In genomic region chr15:31337983-31338382, GRCm38 (mm10) we compare ENCODE assay signal across 22 mouse cellular contexts. TPM values are rescaled to one million over a fixed set of nuclear protein-coding genes. Genes with fewer than 3 reads are reported as not detected.
DNase-seq lines count a peak whose midpoint lies in the region; ATAC-seq and TF ChIP-seq lines count a peak whose summit lies in the region.
"Had no signal": no experiment of that assay in that cellular context is flagged by ENCODE, and none has a peak within 500 bp of the region (broad histone marks: within the 10 kb centered on the region; RNA-seq: fewer than 3 reads in every experiment).

No protein-coding gene starts in this region.

- no peaks in the 10 kb centered on the region for H3K27me3 ChIP-seq in ES-Bruce4 (ENCODE audit: control insufficient read depth, insufficient read depth, low read length, poor library complexity, severe bottlenecking)
- H3K27me3 ChIP-seq in hindbrain, embryonic 16.5 days (replicated peaks; ENCODE audit: control insufficient read depth, insufficient read depth, low read length): no peaks in the 10 kb centered on the region
- no peaks in the 10 kb centered on the region for H3K27me3 ChIP-seq in forebrain, embryonic 15.5 days
- H3K27me3 ChIP-seq: embryonic facial prominence, embryonic 12.5 days; embryonic facial prominence, embryonic 15.5 days; forebrain, embryonic 12.5 days; heart, embryonic 12.5 days; heart, embryonic 15.5 days; hindbrain, embryonic 13.5 days had no signal

- H3K9ac ChIP-seq in ES-Bruce4 (ENCODE audit: low read depth, poor library complexity, severe bottlenecking): no peak overlapping the region
- H3K9ac ChIP-seq in hindbrain, embryonic 16.5 days (ENCODE audit: low read depth, low read length): no peak overlapping the region
- no peak overlapping the region for H3K9ac ChIP-seq in forebrain, embryonic 15.5 days (replicated peaks)
- H3K9ac ChIP-seq: embryonic facial prominence, embryonic 12.5 days; embryonic facial prominence, embryonic 15.5 days; forebrain, embryonic 12.5 days; heart, embryonic 12.5 days; heart, embryonic 15.5 days; hindbrain, embryonic 13.5 days had no signal

- no peak overlapping the region for H3K4me3 ChIP-seq in left cerebral cortex, adult 2 months
- H3K4me3 ChIP-seq in ES-Bruce4 (ENCODE audit: low read depth, low read length): no peak overlapping the region
- H3K4me3 ChIP-seq in cortical plate, adult 2 months (ENCODE audit: insufficient read depth, low read length): no peak overlapping the region
- H3K4me3 ChIP-seq in olfactory bulb, adult 2 months (ENCODE audit: insufficient read depth, low read depth, low read length): no peak overlapping the region
- no peak overlapping the region for H3K4me3 ChIP-seq in hindbrain, embryonic 16.5 days (ENCODE audit: low read length)
- H3K4me3 ChIP-seq in forebrain, embryonic 15.5 days: no peak overlapping the region
- H3K4me3 ChIP-seq: embryonic facial prominence, embryonic 12.5 days; embryonic facial prominence, embryonic 15.5 days; forebrain, embryonic 12.5 days; heart, embryonic 12.5 days; heart, embryonic 15.5 days; hindbrain, embryonic 10.5 days; hindbrain, embryonic 13.5 days had no signal

- no peak for TF ChIP-seq EP300 in ES-Bruce4 (IDR thresholded peaks at IDR 0.05; ENCODE audit: insufficient read depth, low read depth, low read length)

- no peak for TF ChIP-seq CTCF in left cerebral cortex, adult 2 months (IDR thresholded peaks at IDR 0.05)
- TF ChIP-seq CTCF in ES-Bruce4 (IDR thresholded peaks at IDR 0.05; ENCODE audit: low read depth, low read length): no peak
- no peak for TF ChIP-seq CTCF in cortical plate, adult 2 months (IDR thresholded peaks at IDR 0.05; ENCODE audit: extremely low read depth, insufficient read depth, low read length)
- no peak for TF ChIP-seq CTCF in olfactory bulb, adult 2 months (IDR thresholded peaks at IDR 0.05; ENCODE audit: insufficient read depth, low read depth, low read length)

- H3K36me3 ChIP-seq in ES-Bruce4 (ENCODE audit: control insufficient read depth, insufficient read depth, low read length, poor library complexity, severe bottlenecking): no peaks in the 10 kb centered on the region
- H3K36me3 ChIP-seq in hindbrain, embryonic 16.5 days (ENCODE audit: control insufficient read depth, insufficient read depth, low read length): no peaks in the 10 kb centered on the region
- H3K36me3 ChIP-seq in forebrain, embryonic 15.5 days: no peaks in the 10 kb centered on the region
- H3K36me3 ChIP-seq: embryonic facial prominence, embryonic 12.5 days; embryonic facial prominence, embryonic 15.5 days; forebrain, embryonic 12.5 days; heart, embryonic 12.5 days; heart, embryonic 15.5 days; hindbrain, embryonic 10.5 days; hindbrain, embryonic 13.5 days had no signal

- ATAC-seq in activated CD4-positive, CD25-positive, alpha-beta regulatory T cell, adult 4 months: no peak
- ATAC-seq in hindbrain, embryonic 16.5 days: no peak
- no peak for ATAC-seq in forebrain, embryonic 15.5 days (replicated peaks)
- ATAC-seq: intestine, postnatal 0 days had no signal

- H3K4me1 ChIP-seq in ES-Bruce4 (ENCODE audit: control insufficient read depth, insufficient read depth, low read length): peaks cover 1% of the 10 kb centered on the region
- H3K4me1 ChIP-seq in cortical plate, adult 2 months (ENCODE audit: control insufficient read depth, insufficient read depth, low read length): peaks cover 18% of the 10 kb centered on the region; the same call in 1 of the 2 replicates
- H3K4me1 ChIP-seq in olfactory bulb, adult 2 months (ENCODE audit: control insufficient read depth, insufficient read depth, low read length): peaks cover 33% of the 10 kb centered on the region
- H3K4me1 ChIP-seq in hindbrain, embryonic 16.5 days (ENCODE audit: control insufficient read depth, insufficient read depth, low read depth, low read length): no peaks in the 10 kb centered on the region
- peaks cover 7% of the 10 kb centered on the region; the same call in 1 of the 2 replicates for H3K4me1 ChIP-seq in forebrain, embryonic 15.5 days
- H3K4me1 ChIP-seq: embryonic facial prominence, embryonic 12.5 days; embryonic facial prominence, embryonic 15.5 days had no signal

- intact Hi-C loops in left cerebral cortex, adult 2 months (cut with DNase I): loop anchor here (1.0 to 2.0 kb wide), 2 partner anchors 55 to 90 kb away; no protein-coding TSS in a partner anchor

- TF ChIP-seq POLR2A in ES-Bruce4 (IDR thresholded peaks at IDR 0.05; ENCODE audit: insufficient read depth, low read length): no peak
- no peak for TF ChIP-seq POLR2A in cortical plate, adult 2 months (IDR thresholded peaks at IDR 0.05; ENCODE audit: extremely low read depth, insufficient read depth, low read length)
- no peak for TF ChIP-seq POLR2A in olfactory bulb, adult 2 months (IDR thresholded peaks at IDR 0.05; ENCODE audit: insufficient read depth, low read depth, low read length)

- H3K9me3 ChIP-seq in ES-Bruce4 (replicated peaks; ENCODE audit: control insufficient read depth, insufficient read depth, low read length, poor library complexity, severe bottlenecking): no peaks in the 10 kb centered on the region
- H3K9me3 ChIP-seq in hindbrain, embryonic 16.5 days (ENCODE audit: control insufficient read depth, low read length): no peaks in the 10 kb centered on the region
- no peaks in the 10 kb centered on the region for H3K9me3 ChIP-seq in forebrain, embryonic 15.5 days
- H3K9me3 ChIP-seq: embryonic facial prominence, embryonic 12.5 days; embryonic facial prominence, embryonic 15.5 days; forebrain, embryonic 12.5 days; heart, embryonic 12.5 days; heart, embryonic 15.5 days; hindbrain, embryonic 10.5 days; hindbrain, embryonic 13.5 days had no signal

- WGBS in olfactory bulb, adult 2 months: 62% methylated on average over 6 of the region's 6 CpGs
- 82% methylated on average over 6 of the region's 6 CpGs for WGBS in hindbrain, embryonic 16.5 days
- WGBS in forebrain, embryonic 15.5 days: 84% methylated on average over 6 of the region's 6 CpGs

- H3K27ac ChIP-seq in left cerebral cortex, adult 2 months: peak overlapping the region; percentile 73
- H3K27ac ChIP-seq in ES-Bruce4 (ENCODE audit: insufficient read depth, low read length): 0 out of 2 replicates have a peak overlapping the region, but pooled peaks have one; percentile 10
- peak overlapping the region; percentile 53 for H3K27ac ChIP-seq in cortical plate, adult 2 months (ENCODE audit: insufficient read depth, low read length)
- H3K27ac ChIP-seq in olfactory bulb, adult 2 months (ENCODE audit: insufficient read depth, low read depth, low read length): peak overlapping the region; percentile 63; the same call in 1 of the 2 replicates
- H3K27ac ChIP-seq in hindbrain, embryonic 16.5 days (ENCODE audit: low read depth, low read length): no peak overlapping the region
- H3K27ac ChIP-seq in forebrain, embryonic 15.5 days (replicated peaks): no peak overlapping the region
- H3K27ac ChIP-seq: embryonic facial prominence, embryonic 12.5 days; embryonic facial prominence, embryonic 15.5 days; forebrain, embryonic 12.5 days; heart, embryonic 15.5 days; hindbrain, embryonic 10.5 days; hindbrain, embryonic 13.5 days had no signal

- no peak overlapping the region for H3K4me2 ChIP-seq in hindbrain, embryonic 16.5 days (ENCODE audit: low read length)
- no peak overlapping the region for H3K4me2 ChIP-seq in forebrain, embryonic 15.5 days (replicated peaks)
- H3K4me2 ChIP-seq: embryonic facial prominence, embryonic 12.5 days; embryonic facial prominence, embryonic 15.5 days; forebrain, embryonic 12.5 days; heart, embryonic 12.5 days; heart, embryonic 15.5 days; hindbrain, embryonic 13.5 days had no signal

- DNase-seq in left cerebral cortex, adult 2 months (ENCODE audit: extremely low spot score in 1 of 2, low spot score in 2 of 2): no peak
- DNase-seq in left cerebral cortex, adult 18-20 months (ENCODE audit: low spot score in 2 of 2): no peak
- DNase-seq: adrenal gland, postnatal 10 days; adrenal gland, postnatal 36 days; cerebellum, adult 11-12 months; cerebellum, adult 8-10 months; cerebellum, postnatal 10 days; cerebellum, postnatal 36 days had no signal

RNA-seq across cellular contexts. Expression of gene Ankrd33b, which starts 29.5 kb away (rescaled TPM):
- 10 to 100 TPM; 79.6 to 93.7 TPM for total RNA-seq in left cerebral cortex, adult 2 months (2021)
- total RNA-seq in left cerebral cortex, adult 18-20 months (2021): 10 to 100 TPM; 81.7 to 87.2 TPM
- 1.4 and 1.6 TPM in 2 replicates for polyA plus RNA-seq in ES-Bruce4 (2011; ENCODE audit: insufficient read depth, insufficient read length, low read depth, missing spikeins)
- 33.9 and 34.5 TPM in 2 replicates for polyA plus RNA-seq in cortical plate, adult 2 months (2012; rRNA removed)
- polyA plus RNA-seq in olfactory bulb, adult 2 months (2012; ENCODE audit: insufficient read depth, insufficient read length, low replicate concordance, missing spikeins): not detected in 2 replicates
- polyA plus RNA-seq in activated CD4-positive, CD25-positive, alpha-beta regulatory T cell, adult 4 months (2017; shearing (Covaris generic)): under 1 TPM in 1 of 2 experiments, not detected in 1; 0.71 TPM
- polyA plus RNA-seq in hindbrain, embryonic 16.5 days (2015; fragmentation: Nextera tagmentation; extraction: Ambion mirVana): 0.98 and 1.2 TPM in 2 replicates
- 0.43 and 0.60 TPM in 2 replicates for polyA plus RNA-seq in forebrain, embryonic 15.5 days (2015; fragmentation: Nextera tagmentation; extraction: Ambion mirVana)

Comparison
In these comparisons a context has a peak if more than half of its experiments do, and no peak if none do; other contexts are left out.
1. H3K27ac ChIP-seq: peak in left cerebral cortex, adult 2 months (single experiment), ES-Bruce4 (single experiment), cortical plate, adult 2 months (single experiment) and olfactory bulb, adult 2 months (single experiment); none in hindbrain, embryonic 16.5 days (single experiment) and forebrain, embryonic 15.5 days (single experiment).